Mouse (Mus musculus) MEL (cell line): ENCODE measurements around the gene Tbc1d17. TPM values are rescaled to one million over a fixed set of nuclear protein-coding genes. Genes with fewer than 3 reads are reported as not detected.

Experiments
- DNase-seq: peaks from one replicate; pipeline ENCODE4 v3.0.0; 2011; ENCODE audit warnings: low read depth, low spot score
- H3K27ac ChIP-seq: 2 replicates; pipeline ENCODE4 v1.5.1; 2012; ENCODE audit warnings: low read depth, mild to moderate bottlenecking, control low read depth, low read length, moderate library complexity; ENCODE audit not compliant: control insufficient read depth
- H3K27me3 ChIP-seq, 2 experiments: fragments of 150-350 bp in 1 of 2; sonication (generic) in 1 of 2; 2 replicates each; pipeline ENCODE4 v1.6.1; 2012; ENCODE audit warnings: low read length in 2 of 2, mild to moderate bottlenecking in 2 of 2, improper control_type of control experiment in 1 of 2, moderate library complexity in 1 of 2; ENCODE audit not compliant: insufficient read depth in 2 of 2, control insufficient read depth in 1 of 2
- H3K36me3 ChIP-seq, 2 experiments: 2 replicates each; pipeline ENCODE4 v1.6.1; 2012 to 2014; ENCODE audit warnings: low read length in 2 of 2, improper control_type of control experiment in 1 of 2, inconsistent platforms in 1 of 2, mild to moderate bottlenecking in 1 of 2; ENCODE audit not compliant: insufficient read depth in 2 of 2, control insufficient read depth in 1 of 2
- H3K4me1 ChIP-seq, 2 experiments: fragments of 150-350 bp in 1 of 2; sonication (generic) in 1 of 2; 2 replicates each; pipeline ENCODE4 v1.6.1; 2012; ENCODE audit warnings: low read length in 2 of 2, improper control_type of control experiment in 1 of 2, mild to moderate bottlenecking in 1 of 2; ENCODE audit not compliant: insufficient read depth in 2 of 2, control insufficient read depth in 1 of 2
- H3K4me3 ChIP-seq, 2 experiments: fragments of 150-350 bp in 1 of 2; sonication (generic) in 1 of 2; 2 replicates each; pipeline ENCODE4 v1.5.1; 2012; ENCODE audit warnings: low read depth in 2 of 2, low read length in 2 of 2, mild to moderate bottlenecking in 2 of 2, moderate library complexity in 2 of 2, control low read depth in 1 of 2, improper control_type of control experiment in 1 of 2; ENCODE audit not compliant: control insufficient read depth in 1 of 2, insufficient read depth in 1 of 2
- H3K79me2 ChIP-seq: 2 replicates; pipeline ENCODE4 v1.6.1; 2012; ENCODE audit warnings: mild to moderate bottlenecking, low read length, moderate library complexity; ENCODE audit not compliant: control insufficient read depth, poor library complexity, insufficient read depth
- H3K9ac ChIP-seq: 2 replicates; pipeline ENCODE4 v1.6.1; 2012; ENCODE audit warnings: low read depth, mild to moderate bottlenecking, control low read depth, low read length, moderate library complexity; ENCODE audit not compliant: control insufficient read depth, poor library complexity, severe bottlenecking
- H3K9me3 ChIP-seq: fragments of 150-350 bp; sonication (generic); replicated peaks from 2 replicates; pipeline ENCODE4 v1.6.1; 2012; ENCODE audit warnings: mild to moderate bottlenecking, low read length, improper control_type of control experiment, moderate library complexity; ENCODE audit not compliant: insufficient read depth
- BHLHE40 ChIP-seq: IDR thresholded peaks from 2 replicates; pipeline ENCODE4 v1.6.1; 2012; ENCODE audit warnings: low read depth, mild to moderate bottlenecking, inconsistent platforms, low read length, improper control_type of control experiment, borderline replicate concordance
- CHD2 ChIP-seq: IDR thresholded peaks from 2 replicates; pipeline ENCODE4 v1.6.1; 2011; ENCODE audit warnings: low read length, improper control_type of control experiment
- CTCF ChIP-seq, 3 experiments: IDR thresholded peaks in 2 of 3; conservative IDR thresholded peaks in 1 of 3; 2 replicates each; pipeline ENCODE4 v1.5.1; 2011 to 2012; ENCODE audit warnings: low read length in 3 of 3, low read depth in 2 of 3, mild to moderate bottlenecking in 2 of 3, improper control_type of control experiment in 1 of 3, inconsistent platforms in 1 of 3, mixed read lengths in 1 of 3, moderate library complexity in 1 of 3; ENCODE audit not compliant: control insufficient read depth in 1 of 3, insufficient read depth in 1 of 3, poor library complexity in 1 of 3, severe bottlenecking in 1 of 3
- ELF1 ChIP-seq: IDR thresholded peaks from 2 replicates; pipeline ENCODE4 v1.6.1; 2014; ENCODE audit warnings: low read depth, mild to moderate bottlenecking, inconsistent platforms, low read length, improper control_type of control experiment, moderate library complexity
- EP300 ChIP-seq, 2 experiments: IDR thresholded peaks; 2 replicates each; pipeline ENCODE4 v1.6.1; 2011; ENCODE audit warnings: improper control_type of control experiment in 2 of 2, low read length in 2 of 2, low read depth in 1 of 2, mild to moderate bottlenecking in 1 of 2
- ETS1 ChIP-seq: IDR thresholded peaks from 2 replicates; pipeline ENCODE4 v1.6.1; 2012; ENCODE audit warnings: low read depth, mild to moderate bottlenecking, inconsistent platforms, low read length, improper control_type of control experiment, moderate library complexity
- JUND ChIP-seq: IDR thresholded peaks from 2 replicates; pipeline ENCODE4 v1.6.1; 2011; ENCODE audit warnings: low read depth, mild to moderate bottlenecking, improper control_type of control experiment, low read length
- MAX ChIP-seq: IDR thresholded peaks from 2 replicates; pipeline ENCODE4 v1.6.1; 2011; ENCODE audit warnings: low read length, improper control_type of control experiment
- MEF2A ChIP-seq: IDR thresholded peaks from 2 replicates; pipeline ENCODE4 v1.6.1; 2014; ENCODE audit warnings: low read depth, mild to moderate bottlenecking, inconsistent platforms, low read length, improper control_type of control experiment; ENCODE audit not compliant: poor library complexity, insufficient replicate concordance, severe bottlenecking; ENCODE audit errors: extremely low read depth
- MXI1 ChIP-seq: IDR thresholded peaks from 2 replicates; pipeline ENCODE4 v1.6.1; 2011; ENCODE audit warnings: mild to moderate bottlenecking, low read depth, low read length, improper control_type of control experiment
- NELFE ChIP-seq: IDR thresholded peaks from 2 replicates; pipeline ENCODE4 v1.6.1; 2011; ENCODE audit warnings: low read depth, low read length, improper control_type of control experiment
- SIN3A ChIP-seq: IDR thresholded peaks from 2 replicates; pipeline ENCODE4 v1.6.1; 2012; ENCODE audit warnings: low read length, improper control_type of control experiment, inconsistent platforms
- SMC3 ChIP-seq: IDR thresholded peaks from 2 replicates; pipeline ENCODE4 v1.6.1; 2011; ENCODE audit warnings: low read depth, low read length, improper control_type of control experiment
- TBP ChIP-seq: IDR thresholded peaks from 2 replicates; pipeline ENCODE4 v1.8.0; 2011; ENCODE audit warnings: low read depth, low read length, improper control_type of control experiment
- USF1 ChIP-seq: IDR thresholded peaks from 2 replicates; pipeline ENCODE4 v1.6.1; 2014; ENCODE audit warnings: low read depth, mild to moderate bottlenecking, inconsistent platforms, low read length, improper control_type of control experiment, moderate library complexity
- ZNF384 ChIP-seq: IDR thresholded peaks from 2 replicates; pipeline ENCODE4 v1.6.1; 2012; ENCODE audit warnings: low read depth, mild to moderate bottlenecking, inconsistent platforms, low read length, improper control_type of control experiment
- polyA plus RNA-seq, 2 experiments: library from polyadenylated mRNA; stranded (reverse) in 1 of 2; unstranded in 1 of 2; fragments of >175 nt in 1 of 2; fragments of >200 nt in 1 of 2; gene quantifications; 2 replicates each; pipeline versions ENCODE4 v1.2.1 to v1.2.4; 2012; ENCODE audit warnings: low replicate concordance in 2 of 2, low read depth in 1 of 2; ENCODE audit not compliant: insufficient read length in 2 of 2, insufficient read depth in 1 of 2, missing spikeins in 1 of 2
- total RNA-seq: library from RNA; depleted of rRNA; stranded (reverse); fragments of 300-350 nt; gene quantifications from 2 replicates; pipeline ENCODE4 v1.2.3, GENCODE M21; 2012

Gene Tbc1d17
- total and polyA plus RNA-seq, 3 experiments: 16.7 to 29.5 TPM; not detected in 1

GRCm38 (mm10) chr7:44808927-44809326 is 40.0 kb downstream of the Tbc1d17 start:
- Histone ChIP-seq H3K79me2 (no peaks in the 10 kb centered on the region), H3K36me3 (peaks cover under 1 to 2% of the 10 kb centered on the region in 2 experiments; a peak in 1 of 4 replicates), H3K4me3 (no peak overlapping the region), H3K4me1 (peaks cover 0 to under 1% of the 10 kb centered on the region in 2 experiments; a peak in 1 of 4 replicates), H3K9ac (no peak overlapping the region), H3K9me3 (no peaks in the 10 kb centered on the region), H3K27me3 (no peaks in the 10 kb centered on the region; a peak in 1 of 4 replicates), H3K27ac (no peak overlapping the region)
- TF ChIP-seq ZNF384: no peak
- TF ChIP-seq USF1: no peak
- no peak for TF ChIP-seq EP300 (IDR thresholded peaks at IDR 0.05; ENCODE audit: low read depth in 1 of 2, low read length in 2 of 2)
- no peak for TF ChIP-seq CHD2
- TF ChIP-seq ELF1: no peak
- TF ChIP-seq MEF2A: no peak
- no peak for DNase-seq

GRCm38 (mm10) chr7:44792781-44793180 is 56.1 kb downstream of the Tbc1d17 start:
- H3K4me3 ChIP-seq: no peak overlapping the region
- TF ChIP-seq BHLHE40 (no peak), MAX (no peak), TBP (no peak), ELF1 (no peak), MEF2A (no peak), ETS1 (no peak), SIN3A (no peak), NELFE (no peak), MXI1 (no peak), EP300 (IDR thresholded peaks at IDR 0.05; ENCODE audit: low read depth in 1 of 2, low read length in 2 of 2) (no peak), JUND (no peak), CTCF (IDR thresholded peaks at IDR 0.05 in 2 of 3, conservative IDR thresholded peaks at IDR 0.05 in 1 of 3; ENCODE audit: control insufficient read depth in 1 of 3, insufficient read depth in 1 of 3, low read depth in 2 of 3, low read length in 3 of 3, poor library complexity in 1 of 3, severe bottlenecking in 1 of 3) (no peak), SMC3 (no peak)
- H3K27me3 ChIP-seq: peaks cover 0 to 2% of the 10 kb centered on the region in 2 experiments; a peak in 2 of 4 replicates
- H3K79me2 ChIP-seq: no peaks in the 10 kb centered on the region
- H3K27ac ChIP-seq: no peak overlapping the region
- no peak for DNase-seq
- H3K36me3 ChIP-seq: no peaks in the 10 kb centered on the region
- H3K9ac ChIP-seq: no peak overlapping the region
- no peaks in the 10 kb centered on the region for H3K4me1 ChIP-seq
- no peaks in the 10 kb centered on the region for H3K9me3 ChIP-seq
